Mouse (Mus musculus): ENCODE data around the gene Synpo2.
"Not testable (repeated sequence)": the region's sequence is repeated elsewhere in the genome, so short reads cannot be mapped to it uniquely, and the experiment has no call there.

The Synpo2 gene

GRCm38 (mm10) chr3:123128781-123129180 lies 107.2 kb downstream of the Synpo2 start:
- peak; percentile 59 to 72 for DNase-seq

- DNase-seq: peak in 1 of 2 experiments; percentile 7
Measured at GRCm38 (mm10) chr3:123128091-123128490, 107.9 kb downstream of the Synpo2 start.

- DNase-seq: not testable (repeated sequence)
Measured at GRCm38 (mm10) chr3:123126741-123127140, 109.2 kb downstream of the Synpo2 start.

GRCm38 (mm10) chr3:123123817-123124216 lies 112.1 kb downstream of the Synpo2 start:
- no peak for DNase-seq

GRCm38 (mm10) chr3:123122151-123123030 lies 113.6 kb downstream of the Synpo2 start:
- DNase-seq: no peak

- peak in 1 of 2 experiments; percentile 9 for DNase-seq
Measured at GRCm38 (mm10) chr3:123116903-123117302, 119.0 kb downstream of the Synpo2 start.

- peak; percentile 39 to 41 for DNase-seq
Measured at GRCm38 (mm10) chr3:123115770-123116527, 120.0 kb downstream of the Synpo2 start.

- no peak for DNase-seq
Measured at GRCm38 (mm10) chr3:123114001-123114635, 121.8 kb downstream of the Synpo2 start.

- DNase-seq: no peak
Measured at GRCm38 (mm10) chr3:123112781-123113180, 123.2 kb downstream of the Synpo2 start.

- no peak for DNase-seq
Measured at GRCm38 (mm10) chr3:123111071-123111711, 124.8 kb downstream of the Synpo2 start.

- no peak for DNase-seq
Measured at GRCm38 (mm10) chr3:123107830-123108549, 128.0 kb downstream of the Synpo2 start.

GRCm38 (mm10) chr3:123104325-123104724 lies 131.6 kb downstream of the Synpo2 start:
- DNase-seq: no peak

- DNase-seq: peak; percentile 85 to 88
Measured at GRCm38 (mm10) chr3:123103151-123103860, 132.6 kb downstream of the Synpo2 start.

- no peak for DNase-seq
Measured at GRCm38 (mm10) chr3:123101761-123102160, 134.2 kb downstream of the Synpo2 start.

GRCm38 (mm10) chr3:123095111-123095510 lies 140.8 kb downstream of the Synpo2 start:
- DNase-seq: no peak

GRCm38 (mm10) chr3:123093640-123094361 lies 142.1 kb downstream of the Synpo2 start:
- no peak for DNase-seq

GRCm38 (mm10) chr3:123092913-123093639 lies 142.9 kb downstream of the Synpo2 start:
- DNase-seq: peak; percentile 14 to 28

GRCm38 (mm10) chr3:123092442-123092841 lies 143.5 kb downstream of the Synpo2 start:
- peak in 1 of 2 experiments; percentile 24 for DNase-seq

- no peak for DNase-seq
Measured at GRCm38 (mm10) chr3:123089297-123090020, 146.5 kb downstream of the Synpo2 start.

All from cerebellum, postnatal 10 days (tissue).